Mouse (Mus musculus) kidney, embryonic 14.5 days (tissue): ENCODE results near the gene Sdk1. TPM values are rescaled to one million over a fixed set of nuclear protein-coding genes. Genes with fewer than 3 reads are reported as not detected.

Experiments
- ATAC-seq: fragments of 200-750 bp; cut with Nextera tagmentation; 2 replicates; pipeline ENCODE4 v1.8.0; 2017; ENCODE audit warnings: moderate number of reproducible peaks, mild to moderate bottlenecking, moderate TSS enrichment, moderate library complexity; ENCODE audit not compliant: low FRiP score, low TSS enrichment
- H3K27ac ChIP-seq: fragments of 300-500 bp; sonication (generic); 2 replicates; pipeline ENCODE4 v1.5.1; 2014; ENCODE audit warnings: low read depth, mild to moderate bottlenecking, low read length, moderate library complexity, mixed read lengths
- H3K27me3 ChIP-seq: fragments of 300-500 bp; sonication (generic); 2 replicates; pipeline ENCODE4 v1.6.1; 2014; ENCODE audit warnings: mild to moderate bottlenecking, low read length; ENCODE audit not compliant: control insufficient read depth, insufficient read depth
- H3K36me3 ChIP-seq: fragments of 300-500 bp; sonication (generic); 2 replicates; pipeline ENCODE4 v1.6.1; 2014; ENCODE audit warnings: low read length, mixed read lengths; ENCODE audit not compliant: control insufficient read depth, insufficient read depth
- H3K4me1 ChIP-seq: fragments of 300-500 bp; sonication (generic); 2 replicates; pipeline ENCODE4 v1.6.1; 2014; ENCODE audit warnings: low read length, mixed read lengths; ENCODE audit not compliant: control insufficient read depth, insufficient read depth
- H3K4me2 ChIP-seq: fragments of 300-500 bp; sonication (generic); replicated peaks from 2 replicates; pipeline ENCODE4 v1.6.1; 2014; ENCODE audit warnings: low read depth, mild to moderate bottlenecking, low read length
- H3K4me3 ChIP-seq: fragments of 300-500 bp; sonication (generic); 2 replicates; pipeline ENCODE4 v1.5.1; 2014; ENCODE audit warnings: mild to moderate bottlenecking, low read length
- H3K9ac ChIP-seq: fragments of 300-500 bp; sonication (generic); 2 replicates; pipeline ENCODE4 v1.6.1; 2014; ENCODE audit warnings: low read depth, mild to moderate bottlenecking, low read length, moderate library complexity
- H3K9me3 ChIP-seq: fragments of 300-500 bp; sonication (generic); 2 replicates; pipeline ENCODE4 v1.6.1; 2016; ENCODE audit warnings: low read length; ENCODE audit not compliant: control insufficient read depth
- WGBS: fragments of 180-500 bp; shearing (Covaris S2); extraction: QIAGEN DNeasy Blood & Tissue Kit; methylation state at CpG from one replicate; pipeline ENCODE4 v1.1.7; 2014; 5-methylcytosine and 5-hydroxymethylcytosine counted together
- polyA plus RNA-seq: library from polyadenylated mRNA; unstranded; fragments of >200 nt; fragmentation: Nextera tagmentation; extraction: Ambion mirVana; gene quantifications from 2 replicates; pipeline ENCODE4 v1.2.1, GENCODE M21; 2014

The Sdk1 gene
- polyA plus RNA-seq, 1 experiment from 2014 or later = 2.6 TPM

GRCm38 (mm10) chr5:142139978-142140377 lies 898.7 kb downstream of the Sdk1 start:
- Histone ChIP-seq H3K36me3 (no peaks in the 10 kb centered on the region), H3K4me1 (no peaks in the 10 kb centered on the region), H3K9ac (no peak overlapping the region), H3K4me3 (no peak overlapping the region), H3K27ac (no peak overlapping the region), H3K9me3 (no peaks in the 10 kb centered on the region), H3K27me3 (no peaks in the 10 kb centered on the region), H3K4me2 (no peak overlapping the region)
- WGBS = 65% methylated on average over 7 of the region's 7 CpGs
- no peak for ATAC-seq

GRCm38 (mm10) chr5:142149594-142149993 lies 908.3 kb downstream of the Sdk1 start:
- 82% methylated on average over 8 of the region's 8 CpGs for WGBS
- H3K4me2 ChIP-seq = no peak overlapping the region

DNA sequence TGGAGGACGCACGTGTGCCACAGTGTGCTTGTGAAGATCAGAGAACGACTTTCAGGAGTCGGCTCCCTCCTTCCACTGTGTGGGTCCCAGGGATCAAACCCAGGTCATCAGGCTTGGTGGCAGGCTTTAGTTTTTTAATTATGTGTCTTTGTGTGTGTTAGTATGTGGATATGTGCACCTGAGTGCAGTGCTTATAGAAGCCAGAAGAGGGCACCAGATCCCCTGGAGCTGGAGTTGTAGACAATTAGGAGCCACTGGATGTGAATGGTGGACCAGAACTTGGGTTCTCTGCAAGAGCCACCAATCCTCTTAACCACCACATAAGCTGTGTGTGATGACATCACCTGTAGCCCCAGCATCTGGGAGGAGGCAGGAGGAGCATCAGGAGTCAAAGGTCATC lies 909.5 kb downstream of the Sdk1 start:
- no peak overlapping the region for H3K4me3 ChIP-seq
- ATAC-seq = no peak
- H3K27ac ChIP-seq = no peak overlapping the region
- H3K4me1 ChIP-seq = no peaks in the 10 kb centered on the region
- H3K9me3 ChIP-seq = peaks cover 10% of the 10 kb centered on the region; the same call in 1 of the 2 replicates
- WGBS = 98% methylated on average over 4 of the region's 4 CpGs
- H3K36me3 ChIP-seq = no peaks in the 10 kb centered on the region
- H3K27me3 ChIP-seq = no peaks in the 10 kb centered on the region
- no peak overlapping the region for H3K9ac ChIP-seq
- H3K4me2 ChIP-seq = no peak overlapping the region

More at GRCm38 (mm10) chr5:142149594-142149993, 908.3 kb downstream of the Sdk1 start:
- Histone ChIP-seq H3K9me3 (peaks cover 10% of the 10 kb centered on the region; the same call in 1 of the 2 replicates), H3K27me3 (no peaks in the 10 kb centered on the region), H3K9ac (no peak overlapping the region), H3K27ac (no peak overlapping the region), H3K4me3 (no peak overlapping the region), H3K36me3 (no peaks in the 10 kb centered on the region), H3K4me1 (no peaks in the 10 kb centered on the region)
- no peak for ATAC-seq

DNA sequence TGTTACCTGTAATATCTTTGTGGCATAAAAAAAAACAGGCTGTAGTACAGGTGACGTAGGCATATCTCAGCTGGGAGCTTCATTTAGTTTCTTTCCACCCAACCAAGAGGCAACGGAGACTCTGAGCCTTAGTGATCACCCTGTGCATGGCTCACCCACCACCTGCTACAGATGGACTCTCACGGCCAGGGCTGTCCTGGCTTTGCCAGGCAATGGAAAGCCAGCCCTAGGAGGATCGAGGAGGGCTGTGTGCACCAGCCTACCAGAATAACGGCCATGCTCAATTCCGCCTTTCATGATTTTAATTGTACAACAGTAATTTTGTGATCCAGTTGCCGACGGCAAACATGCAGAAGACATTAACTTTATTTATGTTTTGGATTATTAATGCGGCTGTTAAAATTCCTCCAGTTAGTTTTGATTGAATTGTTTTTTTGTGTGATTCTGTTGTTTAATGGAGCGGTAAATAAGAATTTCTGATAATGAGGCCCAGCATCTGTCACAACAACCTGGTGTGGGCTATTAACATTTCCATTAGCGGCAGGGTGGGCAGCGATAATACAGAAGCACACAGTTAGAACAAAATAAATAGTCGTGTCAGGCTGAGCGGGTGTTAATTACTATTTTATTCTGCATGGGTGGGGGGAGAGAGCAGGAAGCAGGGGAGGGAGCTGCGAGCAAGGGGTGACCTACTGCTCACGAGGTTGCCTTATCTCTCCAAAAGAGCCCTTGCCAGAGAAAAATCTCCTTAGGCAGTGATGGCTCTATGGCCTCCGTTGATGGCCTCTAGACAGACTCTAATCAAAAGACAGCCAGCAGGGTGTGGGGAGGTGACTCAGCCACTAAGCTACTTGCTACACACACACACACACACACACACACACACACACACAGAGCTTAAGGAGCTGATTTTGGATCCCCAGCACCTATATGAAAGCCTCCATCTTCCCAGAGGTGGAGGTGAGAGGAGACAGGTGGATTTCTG lies 915.9 kb downstream of the Sdk1 start:
- H3K4me3 ChIP-seq = no peak overlapping the region
- H3K9ac ChIP-seq = no peak overlapping the region
- H3K27me3 ChIP-seq = no peaks in the 10 kb centered on the region
- no peak overlapping the region for H3K27ac ChIP-seq
- H3K4me1 ChIP-seq = no peaks in the 10 kb centered on the region
- H3K36me3 ChIP-seq = no peaks in the 10 kb centered on the region
- ATAC-seq = no peak
- 60% methylated on average over 17 of the region's 17 CpGs for WGBS
- peaks cover 3% of the 10 kb centered on the region; the same call in 1 of the 2 replicates for H3K9me3 ChIP-seq
- no peak overlapping the region for H3K4me2 ChIP-seq

- WGBS = 66% methylated on average over 4 of the region's 4 CpGs
- ATAC-seq = peak; percentile 46; the same call in 1 of the 2 replicates
- no peaks in the 10 kb centered on the region for H3K36me3 ChIP-seq
Measured at GRCm38 (mm10) chr5:142163483-142163882, 922.2 kb downstream of the Sdk1 start.

GRCm38 (mm10) chr5:142173636-142174035 lies 932.3 kb downstream of the Sdk1 start:
- 82% methylated on average over 4 of the region's 4 CpGs for WGBS
- H3K27me3 ChIP-seq = no peaks in the 10 kb centered on the region
- no peaks in the 10 kb centered on the region for H3K36me3 ChIP-seq
- H3K27ac ChIP-seq = no peak overlapping the region
- no peak overlapping the region for H3K4me3 ChIP-seq
- no peak overlapping the region for H3K9ac ChIP-seq
- H3K9me3 ChIP-seq = no peaks in the 10 kb centered on the region
- H3K4me1 ChIP-seq = 0 out of 2 replicates have a peak, but pooled peaks cover 2% of the 10 kb centered on the region
- H3K4me2 ChIP-seq = no peak overlapping the region
- no peak for ATAC-seq

More at GRCm38 (mm10) chr5:142163483-142163882, 922.2 kb downstream of the Sdk1 start:
- no peaks in the 10 kb centered on the region for H3K4me1 ChIP-seq
- H3K27me3 ChIP-seq = no peaks in the 10 kb centered on the region
- H3K9ac ChIP-seq = no peak overlapping the region
- H3K27ac ChIP-seq = no peak overlapping the region
- no peak overlapping the region for H3K4me2 ChIP-seq
- H3K9me3 ChIP-seq = no peaks in the 10 kb centered on the region
- no peak overlapping the region for H3K4me3 ChIP-seq

DNA sequence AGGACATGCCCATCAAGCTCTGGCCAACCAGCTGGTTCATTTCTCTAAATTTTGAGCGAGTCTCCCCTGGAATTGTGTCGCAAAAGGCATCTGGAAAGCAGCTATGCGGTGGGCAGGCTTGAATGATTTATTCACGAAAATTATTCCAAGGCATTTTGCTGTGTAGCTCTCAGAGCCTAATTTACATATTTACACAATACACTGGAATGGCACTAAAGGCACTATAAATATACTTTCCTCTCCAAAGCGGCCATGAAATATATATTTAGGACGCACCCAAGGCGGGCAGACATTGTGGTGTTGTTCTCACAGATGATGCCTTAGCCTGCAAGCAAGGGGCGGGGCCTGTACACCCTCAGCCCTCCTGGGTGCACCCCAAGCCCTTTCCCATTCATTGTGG lies 936.9 kb downstream of the Sdk1 start:
- no peak for ATAC-seq
- WGBS = 78% methylated on average over 8 of the region's 8 CpGs

DNA sequence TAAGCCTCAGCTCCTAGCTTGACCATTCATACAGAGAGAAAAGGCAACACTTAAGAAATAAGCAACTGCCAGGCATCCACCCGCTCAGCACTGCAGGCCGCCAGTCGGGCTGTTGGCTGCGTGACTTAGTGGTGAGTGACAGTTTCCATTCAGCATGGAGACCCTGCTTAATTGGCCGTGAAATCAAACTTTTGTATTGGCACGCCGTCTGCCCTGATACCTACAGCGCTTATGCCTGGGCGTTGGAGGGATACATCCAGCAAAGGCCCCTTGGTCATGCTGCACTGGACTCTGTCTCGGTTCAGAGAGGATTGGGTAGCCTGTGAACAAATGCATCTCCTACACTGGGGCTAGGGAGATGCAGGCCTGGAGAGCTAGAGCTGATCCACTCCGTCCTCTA lies 938.0 kb downstream of the Sdk1 start:
- no peaks in the 10 kb centered on the region for H3K9me3 ChIP-seq
- H3K27ac ChIP-seq = no peak overlapping the region
- peak; percentile 78; the same call in 1 of the 2 replicates for ATAC-seq
- 0 out of 2 replicates have a peak, but pooled peaks cover 2% of the 10 kb centered on the region for H3K4me1 ChIP-seq
- H3K9ac ChIP-seq = no peak overlapping the region
- H3K36me3 ChIP-seq = no peaks in the 10 kb centered on the region
- WGBS = 34% methylated on average over 11 of the region's 11 CpGs
- no peaks in the 10 kb centered on the region for H3K27me3 ChIP-seq
- H3K4me2 ChIP-seq = no peak overlapping the region
- H3K4me3 ChIP-seq = no peak overlapping the region

More for the DNA sequence above, 936.9 kb downstream of the Sdk1 start:
- Histone ChIP-seq H3K4me3 (no peak overlapping the region), H3K4me1 (0 out of 2 replicates have a peak, but pooled peaks cover 2% of the 10 kb centered on the region), H3K9me3 (no peaks in the 10 kb centered on the region), H3K27ac (no peak overlapping the region), H3K4me2 (no peak overlapping the region), H3K27me3 (no peaks in the 10 kb centered on the region), H3K36me3 (no peaks in the 10 kb centered on the region), H3K9ac (no peak overlapping the region)

- H3K36me3 ChIP-seq = no peaks in the 10 kb centered on the region
- H3K27me3 ChIP-seq = no peaks in the 10 kb centered on the region
- 34% methylated on average over 14 of the region's 14 CpGs for WGBS
- H3K4me1 ChIP-seq = 0 out of 2 replicates have a peak, but pooled peaks cover 2% of the 10 kb centered on the region
- no peak; the same call in 1 of the 2 replicates for ATAC-seq
- H3K9me3 ChIP-seq = no peaks in the 10 kb centered on the region
- no peak overlapping the region for H3K9ac ChIP-seq
- H3K4me3 ChIP-seq = no peak overlapping the region
- H3K27ac ChIP-seq = no peak overlapping the region
- H3K4me2 ChIP-seq = no peak overlapping the region
Measured at GRCm38 (mm10) chr5:142181862-142182261, 940.6 kb downstream of the Sdk1 start.
